Mouse (Mus musculus) mouse trophoblast stem cell (cell line): ENCODE measurements around the gene Inafm1.
"Not testable (repeated sequence)": the region's sequence is repeated elsewhere in the genome, so short reads cannot be mapped to it uniquely, and the experiment has no call there.

ENCODE experiments used
- in situ Hi-C, 2 experiments: fragments of 300-500 bp; cut with MseI, MboI; formaldehyde crosslinking; loops; 2 replicates in 1 of 2; 3 replicates in 1 of 2; pipeline ENCODE4 v1.15.1; 2025

Inafm1 gene

GRCm38 (mm10) chr7:16297616-16298015 lies 24.2 kb upstream of the Inafm1 start:
- in situ Hi-C loops, result no loop called here

- in situ Hi-C loops, result no loop called here
Measured at GRCm38 (mm10) chr7:16296766-16297390, 23.5 kb upstream of the Inafm1 start.

GRCm38 (mm10) chr7:16296146-16296545 lies 22.7 kb upstream of the Inafm1 start:
- in situ Hi-C loops, result no loop called here

GRCm38 (mm10) chr7:16295321-16295900 lies 22.0 kb upstream of the Inafm1 start:
- in situ Hi-C loops, result no loop called here

- in situ Hi-C loops, result no loop called here
Measured at GRCm38 (mm10) chr7:16294837-16295236, 21.4 kb upstream of the Inafm1 start.

- in situ Hi-C loops, result no loop called here
Measured at GRCm38 (mm10) chr7:16294346-16294745, 20.9 kb upstream of the Inafm1 start.

- in situ Hi-C loops, result no loop called here
Measured at GRCm38 (mm10) chr7:16287791-16288190, 14.4 kb upstream of the Inafm1 start.

GRCm38 (mm10) chr7:16287016-16287415 lies 13.6 kb upstream of the Inafm1 start:
- in situ Hi-C loops, result no loop called here

GRCm38 (mm10) chr7:16286026-16286961 lies 12.9 kb upstream of the Inafm1 start, which contains the start of gene Ccdc9:
Gene Ccdc9, minus strand, starts transcription at chr7:16286795.
- in situ Hi-C loops, result no loop called here

GRCm38 (mm10) chr7:16285450-16286025 lies 12.1 kb upstream of the Inafm1 start:
- in situ Hi-C loops, result no loop called here

GRCm38 (mm10) chr7:16284904-16285303 lies 11.5 kb upstream of the Inafm1 start:
- in situ Hi-C loops, result no loop called here

- in situ Hi-C loops, result no loop called here
Measured at GRCm38 (mm10) chr7:16284001-16284400, 10.6 kb upstream of the Inafm1 start.

GRCm38 (mm10) chr7:16282334-16282733 lies 8.9 kb upstream of the Inafm1 start:
- in situ Hi-C loops, result no loop called here

GRCm38 (mm10) chr7:16280721-16281120 lies 7.3 kb upstream of the Inafm1 start:
- in situ Hi-C loops, result no loop called here

GRCm38 (mm10) chr7:16274922-16275890 lies 1.8 kb upstream of the Inafm1 start:
- in situ Hi-C loops, result loop anchor here (5.0 kb wide), 2 partner anchors 53 to 83 kb away; partner anchors contain the start of gene Dhx34 (in 1 of the 2)

- in situ Hi-C loops, result loop anchor here (5.0 kb wide), 2 partner anchors 51 to 81 kb away; partner anchors contain the start of gene Dhx34 (in 1 of the 2)
Measured at GRCm38 (mm10) chr7:16273766-16274140, 336 bp upstream of the Inafm1 start.

- in situ Hi-C loops, result loop anchor here (5.0 kb wide), 2 partner anchors 50 to 80 kb away; partner anchors contain the start of gene Dhx34 (in 1 of the 2)
Measured at GRCm38 (mm10) chr7:16272681-16273080, 736 bp downstream of the Inafm1 start.

- in situ Hi-C loops, result loop anchor here (5.0 kb wide), 2 partner anchors 49 to 79 kb away; partner anchors contain the start of gene Dhx34 (in 1 of the 2)
Measured at GRCm38 (mm10) chr7:16271139-16271538, 2.3 kb downstream of the Inafm1 start.

GRCm38 (mm10) chr7:16266593-16266992 lies 6.8 kb downstream of the Inafm1 start:
- in situ Hi-C loops, result not testable (repeated sequence)

- in situ Hi-C loops, result no loop called here
Measured at GRCm38 (mm10) chr7:16265856-16266255, 7.6 kb downstream of the Inafm1 start.
